Mouse (Mus musculus): ENCODE results near the gene Ccnd3. TPM values are rescaled to one million over a fixed set of nuclear protein-coding genes. Genes with fewer than 3 reads are reported as not detected.

The Ccnd3 gene
- polyA plus RNA-seq, 1 experiment from 2014 or later, result 341 TPM

DNA sequence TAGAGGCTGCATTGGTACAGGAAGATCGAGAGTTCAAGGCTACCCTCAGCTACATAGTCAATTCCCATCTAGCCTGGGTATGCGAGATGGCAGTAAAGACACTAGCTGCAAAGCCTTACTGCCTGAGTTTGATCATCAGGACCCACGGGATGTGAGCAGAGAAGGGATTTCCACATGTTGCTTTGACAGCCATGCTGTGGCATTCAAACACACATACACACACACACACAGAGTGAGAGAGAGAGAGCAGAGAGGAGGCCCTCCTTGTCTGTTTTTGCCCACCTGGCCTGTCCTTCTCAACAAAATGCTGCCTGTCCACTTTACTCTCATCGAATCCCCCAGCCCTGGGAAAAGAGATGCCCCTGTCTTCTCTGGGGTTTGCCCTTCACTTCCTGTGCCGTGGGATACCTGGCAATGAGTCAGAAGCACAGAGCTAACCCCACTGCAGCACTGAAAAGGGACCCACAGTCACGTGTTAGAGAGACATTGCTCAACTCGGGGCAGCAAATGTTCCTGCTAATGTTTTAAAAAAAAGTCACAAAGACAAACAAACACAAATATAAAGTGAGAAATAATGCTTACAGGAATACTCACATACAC, 38.3 kb downstream of the Ccnd3 start:
- Histone ChIP-seq H3K27me3 (ENCODE audit: low read depth, poor library complexity, severe bottlenecking) (no peaks in the 10 kb centered on the region), H3K9me3 (replicated peaks) (no peaks in the 10 kb centered on the region), H3K4me3 (no peak overlapping the region), H3K4me1 (peaks cover 20% of the 10 kb centered on the region), H3K36me3 (no peaks in the 10 kb centered on the region), H3K27ac (replicated peaks) (no peak overlapping the region)
- WGBS, result 82% methylated on average over 7 of the region's 7 CpGs
- no peak for DNase-seq (ENCODE audit: low spot score)

- no peak for DNase-seq (ENCODE audit: low spot score)
- H3K9me3 ChIP-seq (replicated peaks), result no peaks in the 10 kb centered on the region
- H3K36me3 ChIP-seq, result no peaks in the 10 kb centered on the region
- WGBS, result 94% methylated on average over 12 of the region's 12 CpGs
- H3K4me1 ChIP-seq, result peaks cover 20% of the 10 kb centered on the region
- H3K27ac ChIP-seq (replicated peaks), result no peak overlapping the region
- no peak overlapping the region for H3K4me3 ChIP-seq
- H3K27me3 ChIP-seq (ENCODE audit: low read depth, poor library complexity, severe bottlenecking), result no peaks in the 10 kb centered on the region
These were observed 40.3 kb downstream of the Ccnd3 start for GRCm38 (mm10) chr17:47545154-47545553.

DNA sequence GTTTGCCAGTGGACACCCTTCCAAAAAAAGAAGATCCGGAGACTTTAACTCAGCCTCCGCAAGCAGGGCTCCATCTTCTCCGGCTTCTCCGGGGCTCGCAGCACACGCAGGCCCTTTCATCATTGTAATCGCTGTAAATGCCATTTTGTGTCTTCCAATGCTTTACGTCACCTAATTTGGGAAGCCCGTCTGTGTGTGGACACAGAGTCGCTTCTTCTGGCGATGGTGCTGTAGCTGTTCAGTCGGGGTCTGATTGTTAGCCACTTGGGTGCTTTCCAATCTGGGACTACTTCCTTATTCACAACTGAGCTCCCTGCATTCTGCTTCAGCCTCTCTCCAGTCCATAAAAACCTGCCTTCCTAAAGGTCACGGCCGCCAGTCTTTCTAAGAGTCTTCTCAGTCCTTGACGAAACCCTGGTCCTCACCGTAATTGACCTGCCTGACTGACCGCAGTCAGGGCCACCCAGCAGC, 41.0 kb downstream of the Ccnd3 start:
- Histone ChIP-seq H3K27me3 (ENCODE audit: low read depth, poor library complexity, severe bottlenecking) (no peaks in the 10 kb centered on the region), H3K9me3 (replicated peaks) (no peaks in the 10 kb centered on the region), H3K4me3 (no peak overlapping the region), H3K4me1 (peaks cover 20% of the 10 kb centered on the region), H3K27ac (replicated peaks) (no peak overlapping the region), H3K36me3 (no peaks in the 10 kb centered on the region)
- 89% methylated on average over 17 of the region's 17 CpGs for WGBS
- no peak for DNase-seq (ENCODE audit: low spot score)

DNA sequence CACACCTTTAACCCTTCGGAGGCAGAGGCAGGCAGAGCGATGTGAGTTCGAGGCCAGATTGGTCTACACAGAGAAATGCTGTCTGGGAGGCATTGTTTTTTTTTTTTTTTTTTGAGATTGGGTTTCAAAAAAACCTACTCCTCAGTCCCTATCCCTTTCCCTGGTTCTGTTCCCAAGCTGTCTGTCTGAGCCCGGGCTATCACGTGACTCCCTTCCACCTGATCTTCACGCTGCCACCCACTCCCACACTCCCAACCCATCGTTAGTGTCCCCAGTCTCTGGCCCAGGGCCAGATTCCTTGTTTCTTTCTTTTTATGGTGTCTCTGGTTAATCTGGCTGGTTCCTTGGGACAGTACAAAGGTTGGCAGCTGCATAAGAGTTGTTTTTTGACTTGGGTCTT, 46.2 kb downstream of the Ccnd3 start:
- H3K27ac ChIP-seq (replicated peaks), result no peak overlapping the region
- DNase-seq (ENCODE audit: low spot score), result no peak
- no peaks in the 10 kb centered on the region for H3K36me3 ChIP-seq
- peaks cover 1% of the 10 kb centered on the region; the same call in 1 of the 2 replicates for H3K4me1 ChIP-seq
- H3K27me3 ChIP-seq (ENCODE audit: low read depth, poor library complexity, severe bottlenecking), result no peaks in the 10 kb centered on the region
- 87% methylated on average over 7 of the region's 7 CpGs for WGBS
- H3K4me3 ChIP-seq, result no peak overlapping the region
- H3K9me3 ChIP-seq (replicated peaks), result no peaks in the 10 kb centered on the region

- no peaks in the 10 kb centered on the region for H3K36me3 ChIP-seq
- H3K27me3 ChIP-seq (ENCODE audit: low read depth, poor library complexity, severe bottlenecking), result no peaks in the 10 kb centered on the region
- DNase-seq (ENCODE audit: low spot score), result no peak
- no peak overlapping the region for H3K27ac ChIP-seq (replicated peaks)
- H3K4me1 ChIP-seq, result no peaks in the 10 kb centered on the region
- H3K9me3 ChIP-seq (replicated peaks), result no peaks in the 10 kb centered on the region
- H3K4me3 ChIP-seq, result no peak overlapping the region
These were observed 48.1 kb downstream of the Ccnd3 start for GRCm38 (mm10) chr17:47552994-47553393.

GRCm38 (mm10) chr17:47554621-47555020, 49.8 kb downstream of the Ccnd3 start:
- Histone ChIP-seq H3K4me3 (no peak overlapping the region), H3K27ac (replicated peaks) (no peak overlapping the region), H3K36me3 (no peaks in the 10 kb centered on the region), H3K9me3 (replicated peaks) (no peaks in the 10 kb centered on the region), H3K4me1 (no peaks in the 10 kb centered on the region), H3K27me3 (ENCODE audit: low read depth, poor library complexity, severe bottlenecking) (no peaks in the 10 kb centered on the region)
- 75% methylated on average over 10 of the region's 10 CpGs for WGBS
- DNase-seq (ENCODE audit: low spot score), result no peak

DNA sequence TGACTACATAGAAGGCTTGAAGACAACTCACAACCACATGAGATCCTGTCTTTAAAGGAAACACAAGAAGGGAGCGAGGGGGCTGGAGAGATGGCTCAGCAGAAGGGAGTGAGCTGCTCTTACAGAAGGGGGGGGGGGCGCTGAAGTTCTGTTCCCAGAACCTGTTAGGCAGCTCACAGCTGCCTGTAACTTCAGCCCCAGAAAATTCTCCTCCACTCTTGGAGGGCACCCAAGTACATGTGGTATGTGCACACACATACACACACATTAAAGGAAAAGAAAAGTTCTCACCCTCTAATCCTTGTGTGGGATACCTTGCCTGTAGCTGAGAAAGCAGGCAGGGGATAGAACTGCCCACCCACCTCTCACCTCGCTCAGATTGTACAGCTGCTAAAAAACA, 52.3 kb downstream of the Ccnd3 start:
- Histone ChIP-seq H3K4me1 (peaks cover 5% of the 10 kb centered on the region; the same call in 1 of the 2 replicates), H3K36me3 (no peaks in the 10 kb centered on the region), H3K27me3 (ENCODE audit: low read depth, poor library complexity, severe bottlenecking) (no peaks in the 10 kb centered on the region), H3K27ac (replicated peaks) (no peak overlapping the region), H3K4me3 (no peak overlapping the region), H3K9me3 (replicated peaks) (no peaks in the 10 kb centered on the region)
- DNase-seq (ENCODE audit: low spot score), result no peak
- 68% methylated on average over 3 of the region's 3 CpGs for whole genome bisulfite sequencing

GRCm38 (mm10) chr17:47559726-47560125, 54.9 kb downstream of the Ccnd3 start:
- no peak overlapping the region; the same call in 1 of the 2 replicates for H3K27ac ChIP-seq (replicated peaks)
- no peaks in the 10 kb centered on the region for H3K27me3 ChIP-seq (ENCODE audit: low read depth, poor library complexity, severe bottlenecking)
- DNase-seq (ENCODE audit: low spot score), result no peak
- H3K36me3 ChIP-seq, result no peaks in the 10 kb centered on the region
- no peaks in the 10 kb centered on the region for H3K9me3 ChIP-seq (replicated peaks)
- WGBS, result 78% methylated on average over 6 of the region's 6 CpGs
- H3K4me3 ChIP-seq, result no peak overlapping the region
- H3K4me1 ChIP-seq, result peaks cover 5% of the 10 kb centered on the region; the same call in 1 of the 2 replicates

- DNase-seq (ENCODE audit: low spot score), result no peak
- 84% methylated on average over 6 of the region's 6 CpGs for WGBS
- Histone ChIP-seq H3K27ac (replicated peaks) (no peak overlapping the region), H3K27me3 (ENCODE audit: low read depth, poor library complexity, severe bottlenecking) (no peaks in the 10 kb centered on the region), H3K4me1 (peaks cover 22% of the 10 kb centered on the region), H3K9me3 (replicated peaks) (no peaks in the 10 kb centered on the region), H3K36me3 (no peaks in the 10 kb centered on the region), H3K4me3 (no peak overlapping the region)
These were observed 58.0 kb downstream of the Ccnd3 start for GRCm38 (mm10) chr17:47562875-47563274.

GRCm38 (mm10) chr17:47564612-47565011, 59.8 kb downstream of the Ccnd3 start:
- Histone ChIP-seq H3K4me3 (no peak overlapping the region), H3K27ac (replicated peaks) (no peak overlapping the region), H3K27me3 (ENCODE audit: low read depth, poor library complexity, severe bottlenecking) (no peaks in the 10 kb centered on the region), H3K4me1 (peaks cover 34% of the 10 kb centered on the region), H3K9me3 (replicated peaks) (no peaks in the 10 kb centered on the region), H3K36me3 (no peaks in the 10 kb centered on the region)
- no peak for DNase-seq (ENCODE audit: low spot score)
- WGBS, result 88% methylated on average over 5 of the region's 5 CpGs

GRCm38 (mm10) chr17:47566133-47566532, 61.3 kb downstream of the Ccnd3 start:
- H3K9me3 ChIP-seq (replicated peaks), result no peaks in the 10 kb centered on the region
- no peak overlapping the region for H3K4me3 ChIP-seq
- H3K27me3 ChIP-seq (ENCODE audit: low read depth, poor library complexity, severe bottlenecking), result no peaks in the 10 kb centered on the region
- peak overlapping the region; percentile 80 for H3K27ac ChIP-seq (replicated peaks)
- peaks cover 41% of the 10 kb centered on the region for H3K4me1 ChIP-seq
- no peaks in the 10 kb centered on the region for H3K36me3 ChIP-seq
- 27% methylated on average over 2 of the region's 2 CpGs for WGBS
- peak; percentile 35 for DNase-seq (ENCODE audit: low spot score)

DNA sequence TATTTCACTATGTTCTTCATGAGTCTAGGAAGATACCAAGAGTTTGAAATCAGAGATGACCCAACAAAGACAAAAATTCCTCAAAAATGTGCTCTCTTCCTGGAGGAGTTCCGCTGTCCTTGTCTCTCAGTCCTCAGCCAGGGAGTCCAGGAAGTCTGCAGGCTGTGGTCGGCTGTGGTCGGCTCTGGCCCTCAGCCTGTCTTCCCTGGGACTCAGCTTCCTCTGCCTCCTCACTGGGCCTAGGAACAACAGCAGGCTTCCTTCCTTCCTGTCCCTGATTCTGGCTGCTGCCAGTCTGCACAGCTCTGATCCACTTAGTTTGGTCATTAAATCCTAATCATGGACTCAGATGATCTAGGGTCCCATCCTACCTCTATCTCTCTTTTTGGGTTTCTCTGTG, 62.4 kb downstream of the Ccnd3 start:
- 74% methylated on average over 3 of the region's 3 CpGs for WGBS
- Histone ChIP-seq H3K4me1 (peaks cover 52% of the 10 kb centered on the region), H3K27me3 (ENCODE audit: low read depth, poor library complexity, severe bottlenecking) (no peaks in the 10 kb centered on the region), H3K36me3 (no peaks in the 10 kb centered on the region), H3K4me3 (no peak overlapping the region), H3K27ac (replicated peaks) (peak overlapping the region; percentile 70), H3K9me3 (replicated peaks) (no peaks in the 10 kb centered on the region)
- DNase-seq (ENCODE audit: low spot score), result no peak

DNA sequence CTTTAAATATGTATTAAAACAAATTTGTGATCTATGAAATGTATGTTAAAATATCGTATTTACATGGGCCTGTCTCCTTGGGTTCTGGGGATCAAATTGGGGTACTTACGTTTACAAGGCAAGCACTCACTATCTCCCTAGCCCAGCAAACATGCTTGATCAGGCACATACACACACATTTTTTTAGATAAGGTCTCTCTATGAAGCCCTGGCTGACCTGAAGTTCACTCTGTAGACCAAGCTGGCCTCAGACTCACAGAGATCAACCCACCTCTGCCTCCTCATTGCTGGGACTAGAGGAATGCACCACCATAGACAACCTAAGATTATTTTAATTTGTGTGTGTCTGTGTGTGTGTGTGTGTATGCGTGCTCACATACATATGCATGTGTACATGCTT, 63.5 kb downstream of the Ccnd3 start:
- no peaks in the 10 kb centered on the region for H3K9me3 ChIP-seq (replicated peaks)
- 94% methylated on average over 3 of the region's 3 CpGs for WGBS
- no peaks in the 10 kb centered on the region for H3K27me3 ChIP-seq (ENCODE audit: low read depth, poor library complexity, severe bottlenecking)
- no peak for DNase-seq (ENCODE audit: low spot score)
- H3K27ac ChIP-seq (replicated peaks), result peak overlapping the region; percentile 57
- peaks cover 61% of the 10 kb centered on the region for H3K4me1 ChIP-seq
- no peak overlapping the region for H3K4me3 ChIP-seq
- no peaks in the 10 kb centered on the region for H3K36me3 ChIP-seq

Data from midbrain, embryonic 10.5 days (tissue).